Mouse (Mus musculus) neural tube, embryonic 13.5 days (tissue): ENCODE results near the gene Cmtm8. TPM values are rescaled to one million over a fixed set of nuclear protein-coding genes. Genes with fewer than 3 reads are reported as not detected.

Source experiments
- ATAC-seq: fragments of 200-750 bp; cut with Nextera tagmentation; 2 replicates; pipeline ENCODE4 v1.8.0; 2017; ENCODE audit warnings: low read depth, mild to moderate bottlenecking, moderate TSS enrichment, moderate library complexity
- H3K27ac ChIP-seq: fragments of 300-500 bp; sonication (generic); replicated peaks from 2 replicates; pipeline ENCODE4 v1.5.1; 2015; ENCODE audit warnings: moderate library complexity, mild to moderate bottlenecking, inconsistent platforms
- H3K27me3 ChIP-seq: fragments of 300-500 bp; sonication (generic); 2 replicates; pipeline ENCODE4 v1.6.1; 2015; ENCODE audit warnings: mild to moderate bottlenecking, inconsistent platforms
- H3K36me3 ChIP-seq: fragments of 300-500 bp; sonication (generic); 2 replicates; pipeline ENCODE4 v1.6.1; 2015; ENCODE audit warnings: mild to moderate bottlenecking, inconsistent platforms
- H3K4me1 ChIP-seq: fragments of 300-500 bp; sonication (generic); replicated peaks from 2 replicates; pipeline ENCODE4 v1.6.1; 2015; ENCODE audit warnings: inconsistent platforms
- H3K4me2 ChIP-seq: fragments of 300-500 bp; sonication (generic); 2 replicates; pipeline ENCODE4 v1.6.1; 2015; ENCODE audit warnings: inconsistent platforms, mild to moderate bottlenecking, moderate library complexity
- H3K4me3 ChIP-seq: fragments of 300-500 bp; sonication (generic); 2 replicates; pipeline ENCODE4 v1.5.1; 2015; ENCODE audit warnings: mild to moderate bottlenecking, inconsistent platforms
- H3K9ac ChIP-seq: fragments of 300-500 bp; sonication (generic); 2 replicates; pipeline ENCODE4 v1.6.1; 2015; ENCODE audit warnings: moderate library complexity, mild to moderate bottlenecking, inconsistent platforms
- H3K9me3 ChIP-seq: fragments of 300-500 bp; sonication (generic); 2 replicates; pipeline ENCODE4 v1.6.1; 2016; ENCODE audit warnings: inconsistent platforms
- WGBS: fragments of 180-500 bp; shearing (Covaris S2); methylation state at CpG from one replicate; pipeline ENCODE4 v1.1.7; 2015; 5-methylcytosine and 5-hydroxymethylcytosine counted together
- polyA plus RNA-seq: library from polyadenylated mRNA; unstranded; fragments of >200 nt; fragmentation: Nextera tagmentation; extraction: Ambion mirVana; gene quantifications from 2 replicates; pipeline ENCODE4 v1.2.1, GENCODE M21; 2015

The Cmtm8 gene
- polyA plus RNA-seq, 1 experiment from 2014 or later, result 17.3 TPM

- ATAC-seq, result peak; percentile 74
- H3K9ac ChIP-seq, result peak overlapping the region; percentile 75
- under 1% methylated on average over 40 of the region's 40 CpGs for WGBS
- peak overlapping the region; percentile 60 for H3K4me3 ChIP-seq
- no peak overlapping the region for H3K27ac ChIP-seq
- H3K4me2 ChIP-seq, result peak overlapping the region; percentile 99
- H3K4me1 ChIP-seq, result peaks cover 14% of the 10 kb centered on the region
- H3K36me3 ChIP-seq, result no peaks in the 10 kb centered on the region
- peaks cover 44% of the 10 kb centered on the region for H3K27me3 ChIP-seq
- no peaks in the 10 kb centered on the region for H3K9me3 ChIP-seq
Observed at GRCm38 (mm10) chr9:114843634-114844016, 331 bp downstream of the Cmtm8 start.

DNA sequence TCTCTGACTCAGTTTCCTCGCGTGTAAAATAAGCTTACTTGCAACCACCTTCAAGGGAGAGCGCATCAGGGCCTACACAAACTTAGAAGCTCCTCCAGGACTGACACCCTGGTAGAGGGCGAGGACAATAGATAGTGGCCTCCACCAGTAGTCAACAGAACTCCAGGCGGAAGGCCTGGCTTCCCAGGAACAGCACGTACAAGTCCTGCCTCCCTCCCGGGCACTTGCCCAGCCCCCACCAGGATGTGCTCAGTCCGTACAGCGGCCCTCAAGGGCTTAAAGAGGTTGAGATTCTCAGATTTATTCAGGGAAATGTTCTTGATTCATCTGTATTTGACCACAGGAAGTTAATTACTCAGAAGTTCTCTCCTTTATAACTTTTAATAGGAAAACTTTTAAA, 1.1 kb downstream of the Cmtm8 start:
- no peaks in the 10 kb centered on the region for H3K9me3 ChIP-seq
- 30% methylated on average over 9 of the region's 9 CpGs for WGBS
- no peak overlapping the region for H3K27ac ChIP-seq
- no peak overlapping the region for H3K9ac ChIP-seq
- ATAC-seq, result no peak
- H3K4me1 ChIP-seq, result peaks cover 14% of the 10 kb centered on the region
- H3K4me2 ChIP-seq, result peak overlapping the region; percentile 99
- H3K27me3 ChIP-seq, result peaks cover 44% of the 10 kb centered on the region
- no peaks in the 10 kb centered on the region for H3K36me3 ChIP-seq
- peak overlapping the region; percentile 60; the same call in 1 of the 2 replicates for H3K4me3 ChIP-seq

DNA sequence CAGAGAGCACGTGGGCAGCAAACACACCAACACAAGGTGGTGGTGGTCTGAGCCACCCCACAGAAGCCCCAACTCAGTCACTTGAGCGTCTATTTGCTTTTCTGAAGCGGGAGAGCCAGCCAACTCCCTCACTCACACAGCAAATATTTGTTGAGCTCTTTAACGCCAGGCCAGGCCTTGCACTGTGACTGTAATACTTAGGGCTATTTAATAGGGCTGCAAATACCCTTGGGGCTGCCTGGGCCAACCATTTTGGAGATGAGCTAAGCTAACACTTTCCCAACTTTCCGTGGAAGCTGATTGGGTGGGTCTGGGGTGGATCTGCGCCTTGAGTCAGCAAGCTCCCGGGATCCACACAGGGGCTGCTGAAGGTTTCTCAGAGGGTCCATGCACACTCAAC, 1.7 kb downstream of the Cmtm8 start:
- H3K27me3 ChIP-seq, result peaks cover 44% of the 10 kb centered on the region
- no peak overlapping the region for H3K4me2 ChIP-seq
- no peak overlapping the region for H3K27ac ChIP-seq
- 83% methylated on average over 7 of the region's 7 CpGs for WGBS
- peaks cover 14% of the 10 kb centered on the region for H3K4me1 ChIP-seq
- no peak overlapping the region for H3K4me3 ChIP-seq
- no peaks in the 10 kb centered on the region for H3K9me3 ChIP-seq
- H3K36me3 ChIP-seq, result no peaks in the 10 kb centered on the region
- ATAC-seq, result no peak
- H3K9ac ChIP-seq, result no peak overlapping the region

DNA sequence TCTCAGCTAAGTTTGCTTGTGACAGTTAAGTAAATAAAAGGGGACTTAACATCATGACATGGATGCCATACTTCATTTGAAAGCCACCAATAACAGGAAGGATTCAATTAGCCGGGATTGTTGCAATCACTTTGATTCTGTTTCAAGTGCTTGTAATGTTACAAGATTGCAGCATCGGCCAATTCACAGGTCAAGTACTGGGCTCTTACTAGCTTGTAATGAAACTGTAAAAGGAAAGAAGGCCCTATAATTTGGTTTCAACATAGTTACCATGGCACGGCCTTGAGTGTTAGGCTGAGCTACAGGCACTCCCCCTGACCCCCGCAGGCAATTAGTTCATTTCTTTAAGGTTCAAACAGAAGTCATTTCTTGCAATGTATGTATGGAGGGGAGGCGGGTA, 5.1 kb downstream of the Cmtm8 start:
- 88% methylated on average over 5 of the region's 5 CpGs for WGBS
- H3K36me3 ChIP-seq, result no peaks in the 10 kb centered on the region
- ATAC-seq, result no peak
- peaks cover 26% of the 10 kb centered on the region for H3K27me3 ChIP-seq
- H3K4me2 ChIP-seq, result no peak overlapping the region
- no peak overlapping the region for H3K27ac ChIP-seq
- H3K9me3 ChIP-seq, result no peaks in the 10 kb centered on the region
- H3K9ac ChIP-seq, result no peak overlapping the region
- H3K4me3 ChIP-seq, result no peak overlapping the region
- peaks cover 5% of the 10 kb centered on the region; the same call in 1 of the 2 replicates for H3K4me1 ChIP-seq

DNA sequence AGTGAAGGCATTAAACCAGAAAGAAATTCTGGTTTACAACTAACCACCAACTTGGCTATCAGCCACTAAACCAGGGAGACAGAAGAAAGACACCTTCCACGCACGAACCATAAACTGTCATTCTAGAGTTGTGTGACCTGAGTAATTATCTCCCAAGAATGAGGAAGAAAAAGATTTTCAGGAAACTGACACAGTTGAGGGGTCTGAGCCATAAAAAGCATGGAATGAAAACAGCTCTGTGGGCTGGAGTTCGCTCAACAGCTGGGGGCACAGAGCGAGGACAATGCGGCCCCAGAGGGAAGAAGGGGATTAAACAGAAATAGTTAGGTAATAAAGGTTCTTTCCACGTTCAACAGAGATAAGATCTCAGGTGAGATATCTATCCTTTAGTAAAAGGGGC, 12.4 kb downstream of the Cmtm8 start:
- no peaks in the 10 kb centered on the region for H3K36me3 ChIP-seq
- 29% methylated on average over 6 of the region's 6 CpGs for WGBS
- H3K4me2 ChIP-seq, result no peak overlapping the region
- H3K27me3 ChIP-seq, result no peaks in the 10 kb centered on the region
- no peak overlapping the region for H3K4me3 ChIP-seq
- peaks cover 10% of the 10 kb centered on the region; the same call in 1 of the 2 replicates for H3K4me1 ChIP-seq
- ATAC-seq, result no peak
- no peak overlapping the region for H3K9ac ChIP-seq
- no peaks in the 10 kb centered on the region for H3K9me3 ChIP-seq
- no peak overlapping the region for H3K27ac ChIP-seq

DNA sequence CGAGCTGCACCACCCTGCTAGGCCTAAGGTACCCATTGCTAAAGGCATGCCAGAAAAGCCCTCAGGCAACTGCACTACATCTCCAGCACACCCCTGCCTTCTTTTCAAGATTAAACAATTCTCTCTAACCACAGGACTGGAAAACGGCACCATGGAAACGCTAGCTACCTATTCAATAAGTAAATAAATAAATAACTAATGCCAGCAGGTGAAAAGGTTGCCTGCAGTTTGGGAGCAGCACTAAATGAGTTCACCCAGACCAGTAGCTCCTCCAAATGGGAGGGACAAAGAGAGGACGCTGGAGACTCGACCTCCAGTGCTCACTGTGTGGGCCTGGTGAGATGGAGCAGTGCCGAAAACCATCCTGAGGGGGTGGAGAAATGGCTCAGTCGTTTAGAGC, 13.6 kb downstream of the Cmtm8 start:
- ATAC-seq, result no peak
- 27% methylated on average over 7 of the region's 7 CpGs for WGBS
- Histone ChIP-seq H3K4me3 (no peak overlapping the region), H3K36me3 (no peaks in the 10 kb centered on the region), H3K4me2 (no peak overlapping the region), H3K9ac (no peak overlapping the region), H3K9me3 (no peaks in the 10 kb centered on the region), H3K27me3 (no peaks in the 10 kb centered on the region), H3K27ac (no peak overlapping the region), H3K4me1 (peaks cover 10% of the 10 kb centered on the region; the same call in 1 of the 2 replicates)

GRCm38 (mm10) chr9:114829669-114830068, 14.3 kb downstream of the Cmtm8 start:
- H3K36me3 ChIP-seq, result no peaks in the 10 kb centered on the region
- H3K4me3 ChIP-seq, result no peak overlapping the region
- 89% methylated on average over 8 of the region's 8 CpGs for WGBS
- no peak for ATAC-seq
- H3K4me2 ChIP-seq, result no peak overlapping the region
- no peaks in the 10 kb centered on the region for H3K9me3 ChIP-seq
- H3K4me1 ChIP-seq, result peaks cover 10% of the 10 kb centered on the region; the same call in 1 of the 2 replicates
- H3K27ac ChIP-seq, result no peak overlapping the region
- H3K27me3 ChIP-seq, result no peaks in the 10 kb centered on the region
- no peak overlapping the region for H3K9ac ChIP-seq

- ATAC-seq, result no peak
- Histone ChIP-seq H3K4me3 (no peak overlapping the region), H3K9me3 (no peaks in the 10 kb centered on the region), H3K36me3 (no peaks in the 10 kb centered on the region), H3K27me3 (no peaks in the 10 kb centered on the region), H3K27ac (no peak overlapping the region), H3K9ac (no peak overlapping the region), H3K4me1 (peaks cover 10% of the 10 kb centered on the region; the same call in 1 of the 2 replicates), H3K4me2 (no peak overlapping the region)
- WGBS, result 97% methylated on average over 6 of the region's 6 CpGs
Observed at GRCm38 (mm10) chr9:114828377-114828776, 15.6 kb downstream of the Cmtm8 start.

DNA sequence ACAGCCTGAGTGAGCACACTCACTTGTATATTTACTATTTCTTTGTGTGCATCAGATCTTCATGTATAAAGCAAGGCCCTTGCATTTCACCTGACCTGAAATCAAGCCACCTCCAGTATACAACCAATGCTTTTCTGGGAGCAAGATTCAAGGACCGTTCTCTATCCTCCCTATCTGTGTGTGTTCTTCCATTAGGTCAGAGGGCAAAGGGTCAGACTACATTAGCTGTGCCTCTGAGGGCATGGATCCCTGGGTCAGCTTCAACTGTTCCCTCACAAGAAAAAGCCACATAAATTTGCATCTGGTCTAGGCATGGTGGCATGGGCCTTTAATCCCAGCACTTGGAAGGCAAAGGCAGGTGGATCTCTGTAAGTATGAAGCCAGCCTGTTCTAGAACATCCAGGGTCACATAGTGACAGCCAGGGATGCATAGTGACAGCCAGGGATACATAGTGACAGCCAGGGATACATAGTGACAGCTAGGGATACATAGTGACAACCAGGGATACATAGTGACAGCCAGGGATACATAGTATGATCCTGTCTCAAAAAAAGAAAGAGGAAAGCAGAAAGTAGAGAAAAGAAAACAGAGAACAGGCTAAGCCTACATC, 16.6 kb downstream of the Cmtm8 start:
- ATAC-seq, result no peak
- 44% methylated on average over 1 of the region's 1 CpGs for WGBS
- no peaks in the 10 kb centered on the region for H3K36me3 ChIP-seq
- no peak overlapping the region for H3K4me3 ChIP-seq
- H3K27me3 ChIP-seq, result no peaks in the 10 kb centered on the region
- H3K9ac ChIP-seq, result no peak overlapping the region
- no peak overlapping the region for H3K27ac ChIP-seq
- no peaks in the 10 kb centered on the region for H3K9me3 ChIP-seq
- peaks cover 10% of the 10 kb centered on the region; the same call in 1 of the 2 replicates for H3K4me1 ChIP-seq
- H3K4me2 ChIP-seq, result no peak overlapping the region

DNA sequence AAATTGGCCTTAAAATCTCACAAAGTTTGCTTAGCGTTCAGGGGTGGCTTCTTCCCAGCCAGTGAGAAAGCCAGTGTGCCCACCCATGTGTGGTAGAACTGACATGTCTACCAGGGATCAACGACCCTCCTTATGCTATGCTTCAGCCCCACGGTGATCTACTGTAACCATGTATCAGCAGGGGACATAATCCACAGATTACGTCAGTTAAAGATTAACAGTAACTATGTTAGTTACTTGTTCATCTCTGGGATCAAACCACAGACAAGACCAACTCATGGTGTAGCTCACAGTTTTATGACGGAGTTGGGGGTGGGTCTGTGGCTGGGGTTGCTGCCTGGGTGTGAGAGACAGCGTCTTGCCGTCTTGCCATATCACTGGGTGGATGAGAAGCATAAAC, 19.8 kb downstream of the Cmtm8 start:
- WGBS, result 94% methylated on average over 7 of the region's 7 CpGs
- ATAC-seq, result no peak
- no peak overlapping the region for H3K4me3 ChIP-seq
- no peaks in the 10 kb centered on the region for H3K36me3 ChIP-seq
- H3K4me2 ChIP-seq, result no peak overlapping the region
- no peaks in the 10 kb centered on the region for H3K4me1 ChIP-seq
- H3K9ac ChIP-seq, result no peak overlapping the region
- H3K9me3 ChIP-seq, result no peaks in the 10 kb centered on the region
- H3K27ac ChIP-seq, result no peak overlapping the region
- no peaks in the 10 kb centered on the region for H3K27me3 ChIP-seq

- no peak overlapping the region for H3K4me2 ChIP-seq
- 61% methylated on average over 15 of the region's 15 CpGs for WGBS
- no peak for ATAC-seq
- no peaks in the 10 kb centered on the region for H3K36me3 ChIP-seq
- no peaks in the 10 kb centered on the region for H3K4me1 ChIP-seq
- H3K4me3 ChIP-seq, result no peak overlapping the region
- H3K27ac ChIP-seq, result no peak overlapping the region
- H3K9ac ChIP-seq, result no peak overlapping the region
- H3K27me3 ChIP-seq, result no peaks in the 10 kb centered on the region
- H3K9me3 ChIP-seq, result no peaks in the 10 kb centered on the region
Observed at GRCm38 (mm10) chr9:114821548-114822289, 22.2 kb downstream of the Cmtm8 start.

GRCm38 (mm10) chr9:114818918-114819317, 25.0 kb downstream of the Cmtm8 start:
- Histone ChIP-seq H3K27me3 (no peaks in the 10 kb centered on the region), H3K4me2 (no peak overlapping the region), H3K9me3 (no peaks in the 10 kb centered on the region), H3K4me3 (no peak overlapping the region), H3K36me3 (no peaks in the 10 kb centered on the region), H3K27ac (no peak overlapping the region), H3K9ac (no peak overlapping the region), H3K4me1 (no peaks in the 10 kb centered on the region)
- no peak for ATAC-seq
- WGBS, result 85% methylated on average over 3 of the region's 3 CpGs
